Mouse (Mus musculus): ENCODE results near the gene Pde7b. TPM values are rescaled to one million over a fixed set of nuclear protein-coding genes. Genes with fewer than 3 reads are reported as not detected.

Gene Pde7b
- total and polyA plus RNA-seq, 2 experiments from 2014 or later = 3.3 to 6.0 TPM

DNA sequence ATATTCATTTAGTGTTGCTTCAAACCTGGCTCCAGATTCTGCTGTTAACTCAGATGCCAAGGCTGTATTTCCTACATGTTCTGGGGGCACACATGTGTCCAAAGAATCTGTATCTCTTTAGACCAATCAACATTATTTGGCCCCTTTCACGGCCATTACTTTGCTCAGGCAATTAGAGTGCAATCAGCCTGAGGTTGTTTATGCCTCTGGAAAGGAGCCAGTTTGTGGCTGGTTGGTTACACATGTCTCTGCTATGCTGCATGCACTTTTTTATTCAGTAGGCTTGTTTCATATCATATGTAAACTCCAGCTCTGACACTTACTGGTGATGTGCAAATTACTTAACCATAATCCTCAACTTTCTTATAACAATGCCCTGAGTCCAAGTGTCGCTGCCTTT lies 287.9 kb downstream of the Pde7b start:
- Histone ChIP-seq H3K36me3 (ENCODE audit: insufficient read depth, low read length) (no peaks in the 10 kb centered on the region), H3K9ac (replicated peaks; ENCODE audit: low read length, poor library complexity, severe bottlenecking) (no peak overlapping the region), H3K27ac (ENCODE audit: low read depth, low read length) (no peak overlapping the region), H3K9me3 (ENCODE audit: low read length) (no peaks in the 10 kb centered on the region), H3K27me3 (ENCODE audit: insufficient read depth, low read length) (no peaks in the 10 kb centered on the region), H3K4me1 (ENCODE audit: insufficient read depth, low read length) (no peaks in the 10 kb centered on the region), H3K4me2 (ENCODE audit: low read depth, low read length, poor library complexity, severe bottlenecking) (no peak overlapping the region), H3K4me3 (ENCODE audit: low read depth, low read length) (no peak overlapping the region)
- ATAC-seq (ENCODE audit: low FRiP score) = no peak
- TF ChIP-seq CTCF (IDR thresholded peaks at IDR 0.05) = no peak
- 87% methylated on average over 2 of the region's 2 CpGs for WGBS
- peak; percentile 12 for DNase-seq (ENCODE audit: low spot score)

GRCm38 (mm10) chr10:20435913-20436312 lies 289.0 kb downstream of the Pde7b start:
- H3K9ac ChIP-seq (replicated peaks; ENCODE audit: low read length, poor library complexity, severe bottlenecking) = no peak overlapping the region
- no peaks in the 10 kb centered on the region for H3K4me1 ChIP-seq (ENCODE audit: insufficient read depth, low read length)
- H3K27ac ChIP-seq (ENCODE audit: low read depth, low read length) = no peak overlapping the region
- H3K36me3 ChIP-seq (ENCODE audit: insufficient read depth, low read length) = no peaks in the 10 kb centered on the region
- DNase-seq (ENCODE audit: low spot score) (no peak), ATAC-seq (ENCODE audit: low FRiP score) (no peak)
- WGBS = 88% methylated on average over 7 of the region's 7 CpGs
- no peak overlapping the region for H3K4me3 ChIP-seq (ENCODE audit: low read depth, low read length)
- no peaks in the 10 kb centered on the region for H3K9me3 ChIP-seq (ENCODE audit: low read length)
- H3K27me3 ChIP-seq (ENCODE audit: insufficient read depth, low read length) = no peaks in the 10 kb centered on the region
- no peak for TF ChIP-seq CTCF (IDR thresholded peaks at IDR 0.05)
- H3K4me2 ChIP-seq (ENCODE audit: low read depth, low read length, poor library complexity, severe bottlenecking) = no peak overlapping the region

DNA sequence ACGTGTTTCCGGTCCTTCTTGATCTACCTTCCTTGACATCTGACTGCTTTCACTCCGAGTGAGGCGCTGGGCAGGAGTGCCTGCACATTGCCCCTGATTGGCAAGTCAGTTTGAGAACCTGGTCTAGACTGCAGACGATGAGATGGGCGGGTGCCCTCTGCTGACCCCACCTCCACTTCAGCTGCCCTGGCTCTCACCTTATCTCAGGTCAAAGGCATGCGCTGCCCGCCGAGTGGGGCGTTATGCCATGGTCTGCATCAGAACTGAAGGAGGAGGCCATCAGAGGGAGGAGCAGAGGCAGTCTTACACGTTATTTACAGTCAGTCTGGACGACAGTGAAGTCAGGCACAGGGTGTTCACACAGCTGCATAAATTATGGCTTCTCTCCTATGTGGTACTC lies 293.5 kb downstream of the Pde7b start:
- no peak for ATAC-seq (ENCODE audit: low FRiP score)
- WGBS = 85% methylated on average over 12 of the region's 12 CpGs
- Histone ChIP-seq H3K36me3 (ENCODE audit: insufficient read depth, low read length) (no peaks in the 10 kb centered on the region), H3K4me3 (ENCODE audit: low read depth, low read length) (no peak overlapping the region), H3K4me1 (ENCODE audit: insufficient read depth, low read length) (no peaks in the 10 kb centered on the region), H3K27me3 (ENCODE audit: insufficient read depth, low read length) (no peaks in the 10 kb centered on the region), H3K27ac (ENCODE audit: low read depth, low read length) (no peak overlapping the region), H3K9me3 (ENCODE audit: low read length) (no peaks in the 10 kb centered on the region), H3K9ac (replicated peaks; ENCODE audit: low read length, poor library complexity, severe bottlenecking) (no peak overlapping the region), H3K4me2 (ENCODE audit: low read depth, low read length, poor library complexity, severe bottlenecking) (no peak overlapping the region)
- no peak for TF ChIP-seq CTCF (IDR thresholded peaks at IDR 0.05)
- no peak for DNase-seq (ENCODE audit: low spot score)

DNA sequence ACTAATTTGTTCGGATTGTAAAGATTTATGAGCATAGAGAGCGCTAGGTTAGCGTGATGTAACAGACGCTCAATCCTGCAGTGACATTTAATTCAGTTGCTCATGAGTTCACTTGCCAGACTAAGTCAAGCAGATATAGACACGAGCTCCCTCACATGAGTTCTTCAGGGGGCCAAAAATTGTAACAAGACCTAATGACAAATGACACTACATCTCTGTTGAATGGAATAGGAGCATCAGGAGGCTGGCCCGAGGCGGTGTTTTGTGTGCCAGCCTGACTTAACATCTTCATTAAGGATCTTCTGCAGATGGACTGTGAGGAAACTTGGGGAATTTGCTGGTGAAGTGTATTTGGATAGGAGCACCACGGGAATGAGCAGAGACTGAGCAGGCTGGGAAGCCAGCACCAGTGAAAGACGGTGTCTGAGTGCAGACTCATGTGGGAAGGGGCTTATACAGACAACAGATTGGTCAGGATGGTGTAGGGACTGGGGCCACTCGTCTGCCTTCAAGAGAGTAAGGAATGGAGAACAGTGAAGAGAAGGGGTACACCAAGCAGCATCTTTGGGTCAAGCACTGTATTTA lies 303.5 kb downstream of the Pde7b start:
- no peaks in the 10 kb centered on the region for H3K9me3 ChIP-seq (ENCODE audit: low read length)
- DNase-seq (ENCODE audit: low spot score) (peak; percentile 57), ATAC-seq (ENCODE audit: low FRiP score) (peak; percentile 31; the same call in 1 of the 2 replicates)
- no peak overlapping the region for H3K4me3 ChIP-seq (ENCODE audit: low read depth, low read length)
- H3K36me3 ChIP-seq (ENCODE audit: insufficient read depth, low read length) = no peaks in the 10 kb centered on the region
- no peak overlapping the region for H3K4me2 ChIP-seq (ENCODE audit: low read depth, low read length, poor library complexity, severe bottlenecking)
- no peak for TF ChIP-seq CTCF (IDR thresholded peaks at IDR 0.05)
- no peaks in the 10 kb centered on the region for H3K4me1 ChIP-seq (ENCODE audit: insufficient read depth, low read length)
- no peaks in the 10 kb centered on the region for H3K27me3 ChIP-seq (ENCODE audit: insufficient read depth, low read length)
- H3K9ac ChIP-seq (replicated peaks; ENCODE audit: low read length, poor library complexity, severe bottlenecking) = no peak overlapping the region
- WGBS = 69% methylated on average over 10 of the region's 10 CpGs
- no peak overlapping the region for H3K27ac ChIP-seq (ENCODE audit: low read depth, low read length)

GRCm38 (mm10) chr10:20420296-20420695 lies 304.6 kb downstream of the Pde7b start:
- H3K4me2 ChIP-seq (ENCODE audit: low read depth, low read length, poor library complexity, severe bottlenecking) = no peak overlapping the region
- ATAC-seq (ENCODE audit: low FRiP score) = no peak
- no peak overlapping the region for H3K9ac ChIP-seq (replicated peaks; ENCODE audit: low read length, poor library complexity, severe bottlenecking)
- DNase-seq (ENCODE audit: low spot score) = no peak
- no peak overlapping the region for H3K27ac ChIP-seq (ENCODE audit: low read depth, low read length)
- H3K36me3 ChIP-seq (ENCODE audit: insufficient read depth, low read length) = no peaks in the 10 kb centered on the region
- no peaks in the 10 kb centered on the region for H3K4me1 ChIP-seq (ENCODE audit: insufficient read depth, low read length)
- WGBS = 80% methylated on average over 7 of the region's 7 CpGs
- no peaks in the 10 kb centered on the region for H3K27me3 ChIP-seq (ENCODE audit: insufficient read depth, low read length)
- TF ChIP-seq CTCF (IDR thresholded peaks at IDR 0.05) = no peak
- no peaks in the 10 kb centered on the region for H3K9me3 ChIP-seq (ENCODE audit: low read length)
- no peak overlapping the region for H3K4me3 ChIP-seq (ENCODE audit: low read depth, low read length)

DNA sequence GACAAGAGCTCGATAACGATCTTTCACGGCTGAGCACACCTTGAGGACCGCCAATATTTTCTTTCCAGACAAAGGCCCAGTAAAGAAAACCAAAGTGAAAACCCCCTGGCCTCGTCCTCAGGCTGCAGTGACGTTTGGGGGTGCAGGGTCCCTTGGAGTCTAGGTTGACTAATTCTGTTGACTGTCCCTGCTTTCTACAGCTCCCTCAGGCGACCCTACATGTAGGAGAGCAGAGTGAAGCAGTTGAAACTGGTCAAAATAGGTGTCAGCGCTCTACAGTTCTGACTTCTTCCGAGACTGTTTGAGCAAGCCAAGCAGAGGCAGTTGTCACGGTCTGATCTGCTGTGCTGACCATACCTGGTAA lies 306.0 kb downstream of the Pde7b start:
- no peaks in the 10 kb centered on the region for H3K4me1 ChIP-seq (ENCODE audit: insufficient read depth, low read length)
- no peak overlapping the region for H3K9ac ChIP-seq (replicated peaks; ENCODE audit: low read length, poor library complexity, severe bottlenecking)
- DNase-seq (ENCODE audit: low spot score) = no peak
- TF ChIP-seq CTCF (IDR thresholded peaks at IDR 0.05) = no peak
- H3K27ac ChIP-seq (ENCODE audit: low read depth, low read length) = no peak overlapping the region
- ATAC-seq (ENCODE audit: low FRiP score) = no peak
- no peak overlapping the region for H3K4me3 ChIP-seq (ENCODE audit: low read depth, low read length)
- H3K4me2 ChIP-seq (ENCODE audit: low read depth, low read length, poor library complexity, severe bottlenecking) = no peak overlapping the region
- 80% methylated on average over 10 of the region's 10 CpGs for WGBS
- no peaks in the 10 kb centered on the region for H3K27me3 ChIP-seq (ENCODE audit: insufficient read depth, low read length)
- no peaks in the 10 kb centered on the region for H3K9me3 ChIP-seq (ENCODE audit: low read length)
- H3K36me3 ChIP-seq (ENCODE audit: insufficient read depth, low read length) = no peaks in the 10 kb centered on the region

All from midbrain, postnatal 0 days (tissue).